Mouse (Mus musculus) heart, embryonic 11.5 days (tissue): ENCODE results near the gene Olfr412. TPM values are rescaled to one million over a fixed set of nuclear protein-coding genes. Genes with fewer than 3 reads are reported as not detected.

Experiments
- ATAC-seq: fragments of 200-750 bp; cut with Nextera tagmentation; replicated peaks from 2 replicates; pipeline ENCODE4 v1.8.0; 2017; ENCODE audit warnings: moderate library complexity; ENCODE audit not compliant: insufficient number of reproducible peaks, low FRiP score, low TSS enrichment
- H3K27ac ChIP-seq: fragments of 300-500 bp; sonication (generic); 2 replicates; pipeline ENCODE4 v1.5.1; 2014; ENCODE audit warnings: mild to moderate bottlenecking, low read depth, low read length
- H3K27me3 ChIP-seq: fragments of 300-500 bp; sonication (generic); 2 replicates; pipeline ENCODE4 v1.6.1; 2014; ENCODE audit warnings: mild to moderate bottlenecking, low read length, mixed read lengths; ENCODE audit not compliant: control insufficient read depth, insufficient read depth
- H3K36me3 ChIP-seq: fragments of 300-500 bp; sonication (generic); 2 replicates; pipeline ENCODE4 v1.6.1; 2014; ENCODE audit warnings: mild to moderate bottlenecking, low read length, moderate library complexity, mixed read lengths; ENCODE audit not compliant: control insufficient read depth, insufficient read depth
- H3K4me1 ChIP-seq: fragments of 300-500 bp; sonication (generic); 2 replicates; pipeline ENCODE4 v1.6.1; 2014; ENCODE audit warnings: low read length; ENCODE audit not compliant: control insufficient read depth, insufficient read depth
- H3K4me2 ChIP-seq: fragments of 300-500 bp; sonication (generic); 2 replicates; pipeline ENCODE4 v1.6.1; 2014; ENCODE audit warnings: mild to moderate bottlenecking, moderate library complexity
- H3K4me3 ChIP-seq: fragments of 300-500 bp; sonication (generic); 2 replicates; pipeline ENCODE4 v1.5.1; 2014; ENCODE audit warnings: low read depth, low read length
- H3K9ac ChIP-seq: fragments of 300-500 bp; sonication (generic); 2 replicates; pipeline ENCODE4 v1.6.1; 2014; ENCODE audit warnings: mild to moderate bottlenecking, low read depth, low read length, moderate library complexity
- H3K9me3 ChIP-seq: fragments of 300-500 bp; sonication (generic); replicated peaks from 2 replicates; pipeline ENCODE4 v1.6.1; 2016; ENCODE audit warnings: low read length; ENCODE audit not compliant: control insufficient read depth
- WGBS: fragments of 180-500 bp; shearing (Covaris S2); extraction: QIAGEN DNeasy Blood & Tissue Kit; methylation state at CpG from one replicate; pipeline ENCODE4 v1.1.7; 2014; ENCODE audit not compliant: insufficient replicate concordance; 5-methylcytosine and 5-hydroxymethylcytosine counted together
- polyA plus RNA-seq: library from polyadenylated mRNA; unstranded; fragments of >200 nt; fragmentation: Nextera tagmentation; extraction: Ambion mirVana; gene quantifications from 2 replicates; pipeline ENCODE4 v1.2.1, GENCODE M21; 2014

Olfr412 gene
- polyA plus RNA-seq, 1 experiment from 2014 or later, result not detected

DNA sequence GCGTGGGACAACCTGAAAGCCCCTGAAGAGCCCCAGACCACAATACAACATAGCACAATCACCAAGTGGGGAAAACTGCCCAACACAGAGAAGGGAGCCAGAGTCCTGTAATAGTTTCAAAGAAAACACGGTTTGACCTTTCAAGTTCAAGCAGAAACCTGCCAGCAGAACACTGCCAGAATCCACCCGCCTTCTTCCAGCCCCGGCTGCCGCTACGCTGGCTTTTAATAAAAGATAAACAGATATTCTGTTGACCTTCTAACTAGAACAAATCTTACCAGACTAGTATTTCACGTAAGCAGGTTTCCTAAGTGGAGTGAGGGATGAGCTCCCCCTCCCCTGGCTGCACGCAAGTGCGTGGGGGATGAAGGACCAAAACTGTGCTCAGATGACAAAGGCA, 23.8 kb downstream of the Olfr412 start:
- no peaks in the 10 kb centered on the region for H3K9me3 ChIP-seq
- 81% methylated on average over 9 of the region's 9 CpGs for WGBS
- H3K27ac ChIP-seq, result no peak overlapping the region
- no peak overlapping the region for H3K4me3 ChIP-seq
- H3K27me3 ChIP-seq, result no peaks in the 10 kb centered on the region
- no peak overlapping the region for H3K9ac ChIP-seq
- ATAC-seq, result no peak
- no peaks in the 10 kb centered on the region for H3K4me1 ChIP-seq
- H3K36me3 ChIP-seq, result no peaks in the 10 kb centered on the region
- H3K4me2 ChIP-seq, result no peak overlapping the region

DNA sequence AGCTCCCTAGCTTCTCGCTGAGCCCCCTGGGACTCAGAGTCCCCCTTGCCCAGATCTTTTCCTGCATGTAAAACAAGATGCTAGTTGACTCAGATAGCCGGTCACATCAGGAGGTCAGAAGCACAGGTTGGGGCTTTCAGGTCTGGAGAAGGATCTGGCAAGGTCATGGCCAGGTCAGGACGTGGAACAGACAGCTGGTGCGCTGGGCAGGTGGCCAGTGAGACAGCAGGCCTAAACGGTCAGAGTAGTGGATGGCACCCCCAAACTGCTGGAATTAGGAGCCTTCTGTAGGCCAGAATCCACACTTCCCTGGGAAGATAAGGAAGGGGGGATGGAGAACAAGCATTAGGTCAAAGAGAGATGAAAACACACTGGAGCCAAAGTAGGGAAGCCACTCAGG, 25.3 kb downstream of the Olfr412 start:
- Histone ChIP-seq H3K27me3 (no peaks in the 10 kb centered on the region), H3K27ac (no peak overlapping the region), H3K4me1 (no peaks in the 10 kb centered on the region), H3K4me2 (no peak overlapping the region), H3K36me3 (no peaks in the 10 kb centered on the region), H3K9me3 (no peaks in the 10 kb centered on the region), H3K9ac (no peak overlapping the region), H3K4me3 (no peak overlapping the region)
- no peak for ATAC-seq
- WGBS, result 72% methylated on average over 5 of the region's 5 CpGs

DNA sequence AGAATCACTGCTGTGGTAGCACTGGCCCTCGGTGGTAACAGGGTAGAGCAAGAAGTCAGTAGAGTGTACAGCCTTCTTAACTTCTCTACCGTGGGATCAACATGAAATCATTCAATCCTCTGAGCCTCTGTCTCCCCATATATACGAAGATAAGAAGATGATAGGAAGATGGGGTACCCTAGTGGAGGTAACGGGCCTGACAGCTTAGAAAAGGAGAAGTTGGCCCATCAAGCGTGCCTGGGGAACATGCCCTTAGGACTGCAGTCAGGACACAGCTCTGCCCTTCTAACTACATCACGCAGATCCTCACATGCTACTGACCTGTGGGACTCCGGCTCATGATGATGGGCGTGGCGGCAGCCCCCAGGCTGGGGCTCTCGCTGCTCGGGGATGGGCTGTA, 30.0 kb downstream of the Olfr412 start:
- WGBS, result 83% methylated on average over 11 of the region's 11 CpGs
- Histone ChIP-seq H3K4me2 (no peak overlapping the region), H3K9ac (no peak overlapping the region), H3K4me1 (peaks cover 10% of the 10 kb centered on the region; the same call in 1 of the 2 replicates), H3K27me3 (no peaks in the 10 kb centered on the region), H3K27ac (no peak overlapping the region), H3K4me3 (no peak overlapping the region), H3K36me3 (no peaks in the 10 kb centered on the region), H3K9me3 (no peaks in the 10 kb centered on the region)
- no peak for ATAC-seq

DNA sequence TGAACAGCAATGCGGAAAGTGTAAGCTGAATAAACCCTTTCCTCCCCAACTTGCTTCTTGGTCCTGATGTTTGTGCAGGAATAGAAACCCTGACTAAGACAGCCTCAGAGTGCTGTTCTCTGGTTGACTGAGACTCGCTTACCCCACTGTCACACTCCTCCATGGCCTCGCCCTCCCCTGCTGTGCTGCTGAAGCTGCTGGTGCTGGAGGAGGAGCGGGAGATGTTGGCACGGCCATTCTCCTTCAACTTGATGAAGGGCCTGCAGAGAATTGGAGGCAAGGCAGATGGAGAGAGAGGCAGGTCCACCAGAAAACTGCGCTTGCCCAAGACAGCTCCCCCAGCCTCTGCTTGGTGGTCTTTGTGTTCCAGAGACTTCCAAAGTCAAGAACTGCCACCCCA, 31.0 kb downstream of the Olfr412 start:
- H3K4me2 ChIP-seq, result no peak overlapping the region
- no peak for ATAC-seq
- H3K27ac ChIP-seq, result no peak overlapping the region
- 74% methylated on average over 6 of the region's 6 CpGs for WGBS
- H3K27me3 ChIP-seq, result no peaks in the 10 kb centered on the region
- H3K4me1 ChIP-seq, result peaks cover 10% of the 10 kb centered on the region; the same call in 1 of the 2 replicates
- H3K4me3 ChIP-seq, result no peak overlapping the region
- H3K9me3 ChIP-seq, result no peaks in the 10 kb centered on the region
- H3K36me3 ChIP-seq, result no peaks in the 10 kb centered on the region
- no peak overlapping the region for H3K9ac ChIP-seq

DNA sequence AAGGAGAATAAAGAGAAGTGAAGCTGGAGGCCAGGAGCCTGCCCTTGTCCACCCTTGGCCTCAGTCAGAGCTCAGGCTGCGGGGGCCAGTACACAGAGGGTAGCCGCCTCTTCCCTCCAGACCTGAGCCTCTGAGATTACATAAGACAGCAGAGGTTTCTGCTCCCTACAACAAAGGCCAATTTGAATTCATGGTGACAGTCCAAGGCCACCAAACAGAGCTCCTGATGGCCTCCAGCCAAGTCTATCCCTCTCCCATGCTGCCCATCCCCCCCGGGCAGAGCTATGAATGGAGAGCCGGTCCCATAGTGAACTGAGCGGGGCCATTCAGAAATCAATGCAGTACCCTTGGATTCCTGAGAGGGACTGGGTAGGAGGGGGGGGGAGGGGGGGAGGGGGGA, 31.6 kb downstream of the Olfr412 start:
- no peak overlapping the region for H3K4me3 ChIP-seq
- H3K9ac ChIP-seq, result no peak overlapping the region
- H3K27ac ChIP-seq, result no peak overlapping the region
- H3K4me1 ChIP-seq, result peaks cover 10% of the 10 kb centered on the region; the same call in 1 of the 2 replicates
- H3K36me3 ChIP-seq, result no peaks in the 10 kb centered on the region
- WGBS, result 69% methylated on average over 5 of the region's 5 CpGs
- 0 out of 2 replicates have a peak, but pooled peaks have one; percentile 33 for ATAC-seq
- H3K4me2 ChIP-seq, result no peak overlapping the region
- H3K27me3 ChIP-seq, result no peaks in the 10 kb centered on the region
- no peaks in the 10 kb centered on the region for H3K9me3 ChIP-seq

DNA sequence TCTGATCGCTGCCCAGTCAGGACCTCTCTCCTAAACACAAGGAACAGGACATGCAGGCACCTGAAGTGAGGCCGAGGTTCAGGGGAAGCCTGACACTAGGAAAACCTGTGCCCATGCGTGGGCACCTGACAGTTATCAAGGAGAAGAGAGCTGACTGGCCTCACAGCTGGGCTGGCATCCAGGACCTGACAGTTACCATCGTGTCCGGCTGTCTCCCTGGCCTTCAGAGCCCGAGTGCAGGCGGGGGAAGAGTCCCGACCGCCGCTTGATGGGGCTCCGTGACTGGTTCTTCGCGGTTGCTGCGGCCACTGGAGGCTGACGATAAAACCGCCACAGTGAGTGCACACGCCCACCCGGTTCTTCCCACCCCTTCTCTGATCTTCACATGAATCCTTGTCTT, 33.7 kb downstream of the Olfr412 start:
- H3K27ac ChIP-seq, result no peak overlapping the region
- no peaks in the 10 kb centered on the region for H3K9me3 ChIP-seq
- WGBS, result 71% methylated on average over 18 of the region's 18 CpGs
- H3K4me1 ChIP-seq, result peaks cover 10% of the 10 kb centered on the region; the same call in 1 of the 2 replicates
- no peaks in the 10 kb centered on the region for H3K36me3 ChIP-seq
- no peak overlapping the region for H3K9ac ChIP-seq
- no peak overlapping the region for H3K4me3 ChIP-seq
- H3K4me2 ChIP-seq, result no peak overlapping the region
- ATAC-seq, result no peak
- no peaks in the 10 kb centered on the region for H3K27me3 ChIP-seq

DNA sequence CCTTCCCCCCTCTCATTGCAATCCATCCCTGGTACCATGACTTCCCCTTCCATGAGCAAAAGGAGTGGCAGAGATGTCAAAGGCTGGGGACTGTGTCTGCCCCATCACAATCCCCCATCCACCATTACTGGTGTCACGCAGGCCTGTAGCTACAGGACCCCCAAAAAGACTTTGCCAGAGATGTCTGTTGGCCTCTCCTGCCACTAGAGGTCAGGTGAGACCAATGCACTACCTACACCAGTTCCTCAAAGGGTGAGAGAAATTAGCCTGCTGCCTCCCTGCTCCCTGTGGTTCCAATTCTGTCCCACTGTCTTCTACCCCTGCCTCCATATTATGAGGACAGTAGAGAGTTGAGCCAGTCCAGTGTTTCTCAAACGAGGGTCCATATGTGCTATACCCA, 40.3 kb downstream of the Olfr412 start:
- no peak overlapping the region for H3K4me3 ChIP-seq
- 40% methylated on average over 2 of the region's 2 CpGs for WGBS
- no peaks in the 10 kb centered on the region for H3K36me3 ChIP-seq

DNA sequence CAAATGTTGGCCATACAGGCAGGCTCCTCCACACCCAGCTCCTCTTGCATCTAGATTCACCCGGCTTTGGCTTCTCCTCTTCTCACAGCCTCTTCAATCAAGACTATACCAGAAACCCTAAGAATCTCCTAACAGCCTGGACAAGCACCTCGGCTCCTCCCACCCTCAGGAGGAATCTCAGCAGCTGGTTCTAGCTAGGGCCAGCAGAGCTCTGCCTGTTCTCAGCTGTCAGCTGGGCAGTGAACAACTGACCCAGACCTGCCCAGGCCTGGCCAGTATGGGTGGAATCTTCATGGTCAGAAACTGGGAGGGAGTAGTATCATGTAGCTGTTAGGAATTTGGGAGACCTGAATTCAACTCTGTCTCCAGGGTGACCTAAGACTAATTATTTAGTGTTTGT, 42.3 kb downstream of the Olfr412 start:
- Histone ChIP-seq H3K4me1 (peaks cover 9% of the 10 kb centered on the region), H3K4me3 (no peak overlapping the region), H3K36me3 (no peaks in the 10 kb centered on the region), H3K9ac (0 out of 2 replicates have a peak overlapping the region, but pooled peaks have one; percentile 8), H3K27ac (no peak overlapping the region), H3K27me3 (no peaks in the 10 kb centered on the region), H3K4me2 (no peak overlapping the region), H3K9me3 (no peaks in the 10 kb centered on the region)
- WGBS, result 36% methylated on average over 2 of the region's 2 CpGs
- no peak for ATAC-seq

More for the DNA sequence above, 40.3 kb downstream of the Olfr412 start:
- Histone ChIP-seq H3K27ac (no peak overlapping the region), H3K9ac (no peak overlapping the region), H3K27me3 (no peaks in the 10 kb centered on the region), H3K9me3 (no peaks in the 10 kb centered on the region), H3K4me1 (no peaks in the 10 kb centered on the region), H3K4me2 (no peak overlapping the region)
- ATAC-seq, result 0 out of 2 replicates have a peak, but pooled peaks have one; percentile 44

DNA sequence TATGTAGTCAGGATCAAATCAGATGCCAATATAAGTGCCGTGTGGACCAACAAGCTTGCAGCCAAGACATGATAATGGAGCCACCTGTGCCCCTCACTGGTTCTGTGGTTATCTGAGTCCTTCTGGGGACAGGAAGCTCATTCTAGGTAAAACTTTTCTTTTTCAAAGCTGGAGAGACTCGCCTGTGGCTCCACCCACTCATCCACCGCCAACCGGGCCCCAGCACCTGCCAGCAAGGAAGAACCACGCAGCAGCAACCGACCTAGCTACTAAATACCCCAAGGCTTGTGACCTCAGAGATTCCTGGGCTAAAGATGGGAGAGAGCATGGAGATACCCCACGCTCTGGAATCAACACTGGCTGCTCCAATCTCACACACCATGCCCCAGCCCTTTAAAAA, 43.3 kb downstream of the Olfr412 start:
- Histone ChIP-seq H3K4me1 (peaks cover 19% of the 10 kb centered on the region), H3K4me3 (no peak overlapping the region), H3K9me3 (no peaks in the 10 kb centered on the region), H3K9ac (no peak overlapping the region), H3K27me3 (no peaks in the 10 kb centered on the region), H3K4me2 (no peak overlapping the region), H3K27ac (no peak overlapping the region), H3K36me3 (no peaks in the 10 kb centered on the region)
- no peak for ATAC-seq
- WGBS, result 68% methylated on average over 7 of the region's 7 CpGs
